ENCODE assay signal across 8 mouse cellular contexts in the genomic region with DNA sequence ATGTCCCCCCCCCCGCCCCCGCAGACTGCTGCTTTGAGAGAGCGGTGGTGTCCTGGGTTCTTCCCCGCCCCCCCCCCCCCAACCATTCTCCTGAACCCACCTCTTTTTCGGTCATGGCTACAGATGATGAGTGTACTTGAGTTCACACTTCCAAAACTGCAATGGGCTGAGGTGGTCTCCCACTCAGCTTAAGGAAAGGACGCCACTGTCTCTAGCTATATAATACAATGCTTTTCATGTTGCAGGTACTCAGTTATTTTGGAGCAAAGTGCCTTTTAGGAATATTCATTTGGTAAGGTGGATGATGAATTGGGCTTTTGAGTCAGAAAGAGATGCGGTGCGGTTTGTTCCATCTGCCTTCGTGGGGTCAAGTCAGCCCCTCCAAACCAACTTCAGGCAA. TPM values are rescaled to one million over a fixed set of nuclear protein-coding genes. Genes with fewer than 3 reads are reported as not detected.
A peak's percentile ranks its signal among the peaks of the same experiment; 100 is the strongest.
DNase-seq lines count a peak whose midpoint lies in the region; ATAC-seq lines count a peak whose summit lies in the region.
"Had no signal": no experiment of that assay in that cellular context is flagged by ENCODE, and none has a peak within 500 bp of the region (broad histone marks: within the 10 kb centered on the region; RNA-seq: fewer than 3 reads in every experiment).

No protein-coding gene starts in this region.

- peak overlapping the region; percentile 50 for H3K4me2 ChIP-seq in liver, embryonic 11.5 days
- H3K4me2 ChIP-seq in forebrain, embryonic 14.5 days (ENCODE audit: low read length) = peak overlapping the region; percentile 65
- peak overlapping the region; percentile 76 for H3K4me2 ChIP-seq in limb, embryonic 12.5 days
- peak overlapping the region; percentile 46 for H3K4me2 ChIP-seq in stomach, embryonic 14.5 days (replicated peaks; ENCODE audit: low read depth, low read length)

- no peak for ATAC-seq in liver, embryonic 11.5 days (replicated peaks; ENCODE audit: low FRiP score)
- no peak for ATAC-seq in forebrain, embryonic 14.5 days
- no peak for ATAC-seq in limb, embryonic 12.5 days (ENCODE audit: insufficient number of reproducible peaks, insufficient read depth, low FRiP score, low TSS enrichment, low read depth)
- ATAC-seq in stomach, embryonic 14.5 days (ENCODE audit: insufficient number of reproducible peaks, insufficient read depth, low FRiP score, low read depth) = no peak

- peak overlapping the region; percentile 7; the same call in 1 of the 2 replicates for H3K4me3 ChIP-seq in liver, embryonic 11.5 days (ENCODE audit: low read depth, low read length)
- peak overlapping the region; percentile 45 for H3K4me3 ChIP-seq in forebrain, embryonic 14.5 days (ENCODE audit: low read depth, low read length)
- H3K4me3 ChIP-seq in limb, embryonic 12.5 days (replicated peaks) = peak overlapping the region; percentile 44; the same call in 1 of the 2 replicates
- peak overlapping the region; percentile 16 for H3K4me3 ChIP-seq in stomach, embryonic 14.5 days (ENCODE audit: low read depth, low read length)

- H3K36me3 ChIP-seq in liver, embryonic 11.5 days (ENCODE audit: control insufficient read depth, insufficient read depth, low read length) = no peaks in the 10 kb centered on the region
- H3K36me3 ChIP-seq in forebrain, embryonic 14.5 days (ENCODE audit: control insufficient read depth, insufficient read depth, low read length) = no peaks in the 10 kb centered on the region
- no peaks in the 10 kb centered on the region for H3K36me3 ChIP-seq in limb, embryonic 12.5 days
- no peaks in the 10 kb centered on the region for H3K36me3 ChIP-seq in stomach, embryonic 14.5 days (ENCODE audit: control insufficient read depth, insufficient read depth, low read length)

- H3K9ac ChIP-seq in liver, embryonic 11.5 days (ENCODE audit: low read depth, low read length) = no peak overlapping the region
- peak overlapping the region; percentile 61; the same call in 1 of the 2 replicates for H3K9ac ChIP-seq in forebrain, embryonic 14.5 days (ENCODE audit: low read length)
- no peak overlapping the region for H3K9ac ChIP-seq in limb, embryonic 12.5 days (replicated peaks)
- no peak overlapping the region for H3K9ac ChIP-seq in stomach, embryonic 14.5 days (replicated peaks; ENCODE audit: low read depth, low read length)

- WGBS in liver, embryonic 11.5 days = 39% methylated on average over 9 of the region's 9 CpGs
- 31% methylated on average over 9 of the region's 9 CpGs for WGBS in forebrain, embryonic 14.5 days
- 41% methylated on average over 9 of the region's 9 CpGs for WGBS in limb, embryonic 12.5 days
- WGBS in stomach, embryonic 14.5 days = 44% methylated on average over 9 of the region's 9 CpGs

- peaks cover 6% of the 10 kb centered on the region for H3K27me3 ChIP-seq in liver, embryonic 11.5 days (replicated peaks; ENCODE audit: control insufficient read depth, insufficient read depth, low read length)
- H3K27me3 ChIP-seq in forebrain, embryonic 14.5 days (replicated peaks; ENCODE audit: control insufficient read depth, insufficient read depth, low read length) = no peaks in the 10 kb centered on the region
- H3K27me3 ChIP-seq in limb, embryonic 12.5 days = peaks cover 18% of the 10 kb centered on the region
- no peaks in the 10 kb centered on the region for H3K27me3 ChIP-seq in stomach, embryonic 14.5 days (ENCODE audit: control insufficient read depth, insufficient read depth, low read length)

- DNase-seq in liver, embryonic 11.5 days (ENCODE audit: low spot score) = no peak
- DNase-seq in liver = no peak
- DNase-seq in forebrain, embryonic 14.5 days (ENCODE audit: low spot score) = no peak
- DNase-seq in adrenal gland, adult 2 months = no peak
- no peak for DNase-seq in cerebellum, adult 8-10 months

- no peaks in the 10 kb centered on the region for H3K4me1 ChIP-seq in liver, embryonic 11.5 days (replicated peaks; ENCODE audit: control insufficient read depth, insufficient read depth, low read length)
- H3K4me1 ChIP-seq in forebrain, embryonic 14.5 days (ENCODE audit: control insufficient read depth, insufficient read depth, low read length) = no peaks in the 10 kb centered on the region
- peaks cover 8% of the 10 kb centered on the region; the same call in 1 of the 2 replicates for H3K4me1 ChIP-seq in limb, embryonic 12.5 days (replicated peaks)
- H3K4me1 ChIP-seq in stomach, embryonic 14.5 days (ENCODE audit: control insufficient read depth, insufficient read depth, low read length) = no peaks in the 10 kb centered on the region; the same call in 1 of the 2 replicates

- H3K9me3 ChIP-seq in liver, embryonic 11.5 days (ENCODE audit: control insufficient read depth, low read length) = peaks cover 4% of the 10 kb centered on the region; the same call in 1 of the 2 replicates
- 0 out of 2 replicates have a peak, but pooled peaks cover 7% of the 10 kb centered on the region for H3K9me3 ChIP-seq in forebrain, embryonic 14.5 days (replicated peaks; ENCODE audit: control insufficient read depth, low read length)
- peaks cover 8% of the 10 kb centered on the region; the same call in 1 of the 2 replicates for H3K9me3 ChIP-seq in limb, embryonic 12.5 days
- H3K9me3 ChIP-seq in stomach, embryonic 14.5 days (ENCODE audit: control insufficient read depth, low read depth, low read length) = 0 out of 2 replicates have a peak, but pooled peaks cover 3% of the 10 kb centered on the region

- H3K27ac ChIP-seq in liver, embryonic 11.5 days (ENCODE audit: low read depth, low read length) = no peak overlapping the region
- H3K27ac ChIP-seq in forebrain, embryonic 14.5 days (ENCODE audit: low read depth, low read length) = no peak overlapping the region
- H3K27ac ChIP-seq in limb, embryonic 12.5 days = no peak overlapping the region
- no peak overlapping the region for H3K27ac ChIP-seq in stomach, embryonic 14.5 days (ENCODE audit: low read length)
- H3K27ac ChIP-seq: macrophage had no signal

RNA-seq across cellular contexts. Expression of a gene that starts 0.3 kb away (rescaled TPM):
- polyA plus RNA-seq in liver, embryonic 11.5 days (2014; fragmentation: Nextera tagmentation; extraction: Ambion mirVana) = 1.6 and 1.7 TPM in 2 replicates
- polyA plus RNA-seq in forebrain, embryonic 14.5 days (2014; fragmentation: Nextera tagmentation; extraction: Ambion mirVana) = 3.9 and 5.7 TPM in 2 replicates
- polyA plus RNA-seq in limb, embryonic 12.5 days (2016; fragmentation: Nextera tagmentation; extraction: Ambion mirVana) = 0.14 and 0.26 TPM in 2 replicates
- 0.60 and 0.64 TPM in 2 replicates for polyA plus RNA-seq in stomach, embryonic 14.5 days (2014; fragmentation: Nextera tagmentation; extraction: Ambion mirVana)
- under 1 TPM; 0.49 to 0.59 TPM for total RNA-seq in adrenal gland, adult 2 months (2021)
- polyA plus RNA-seq in adrenal gland, adult 2 months (2012; rRNA removed) = 0.11 TPM in 1 of 2 replicates, not detected in the other
- polyA plus RNA-seq: macrophage had no signal

RNA-seq across cellular contexts. Expression of a gene that starts 48.5 kb away (rescaled TPM):
- polyA plus RNA-seq in liver, embryonic 11.5 days (2014; fragmentation: Nextera tagmentation; extraction: Ambion mirVana) = 28.2 and 31.3 TPM in 2 replicates
- polyA plus RNA-seq in forebrain, embryonic 14.5 days (2014; fragmentation: Nextera tagmentation; extraction: Ambion mirVana) = 24.2 and 31.1 TPM in 2 replicates
- 20.0 and 22.0 TPM in 2 replicates for polyA plus RNA-seq in limb, embryonic 12.5 days (2016; fragmentation: Nextera tagmentation; extraction: Ambion mirVana)
- polyA plus RNA-seq in stomach, embryonic 14.5 days (2014; fragmentation: Nextera tagmentation; extraction: Ambion mirVana) = 23.9 and 24.4 TPM in 2 replicates
- 10 to 100 TPM; 21.8 to 25.6 TPM for total RNA-seq in adrenal gland, adult 2 months (2021)
- polyA plus RNA-seq in adrenal gland, adult 2 months (2012; rRNA removed) = 27.0 and 53.8 TPM in 2 replicates
